35 mouse cellular contexts compared by ENCODE assay signal in the genomic region with DNA sequence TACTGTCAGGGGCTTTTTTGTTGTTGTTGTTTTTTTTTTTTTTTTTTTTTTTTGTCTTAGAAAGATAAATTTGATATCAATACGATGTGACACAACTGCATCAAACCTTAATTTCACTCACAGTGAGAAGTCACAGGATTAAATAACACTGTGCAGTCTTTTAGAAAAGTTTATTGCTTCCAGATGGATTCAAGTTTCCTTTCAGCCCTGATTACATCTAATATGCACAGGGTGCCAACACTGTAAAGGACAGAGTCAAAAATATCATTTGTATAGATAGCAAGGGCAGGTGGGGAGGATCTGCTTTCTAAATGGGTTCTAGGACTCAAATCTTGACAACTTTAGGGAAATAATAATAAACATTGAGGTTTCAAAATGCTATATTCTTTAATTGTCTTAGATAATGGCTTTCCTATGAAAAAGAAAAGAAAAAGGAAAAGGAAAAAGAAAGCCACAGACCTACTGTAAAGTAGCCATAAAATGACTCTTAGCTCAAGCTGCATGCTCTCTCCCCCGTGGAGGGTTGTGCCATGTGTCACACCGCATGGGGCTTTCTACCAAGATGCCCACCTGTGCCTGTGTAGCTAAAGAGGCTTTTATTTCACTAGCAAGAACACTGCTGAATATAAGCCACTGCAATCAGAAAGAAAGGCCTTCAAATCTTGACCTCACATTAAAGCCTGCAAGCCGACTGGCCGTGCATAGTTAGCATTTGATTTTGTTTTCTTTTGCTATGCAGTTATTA. TPM values are rescaled to one million over a fixed set of nuclear protein-coding genes. Genes with fewer than 3 reads are reported as not detected.
DNase-seq lines count a peak whose midpoint lies in the region; ATAC-seq lines count a peak whose summit lies in the region.
"Had no signal": no experiment of that assay in that cellular context is flagged by ENCODE, and none has a peak within 500 bp of the region (broad histone marks: within the 10 kb centered on the region; RNA-seq: fewer than 3 reads in every experiment).

No protein-coding gene starts in this region.

- H3K9me3 ChIP-seq in hindbrain, embryonic 16.5 days (ENCODE audit: control insufficient read depth, low read length): no peaks in the 10 kb centered on the region
- H3K9me3 ChIP-seq in hindbrain, embryonic 11.5 days (ENCODE audit: control insufficient read depth, low read length): no peaks in the 10 kb centered on the region
- H3K9me3 ChIP-seq: heart, embryonic 12.5 days; hindbrain, embryonic 15.5 days; neural tube, embryonic 13.5 days had no signal

- H3K27ac ChIP-seq in hindbrain, embryonic 16.5 days (ENCODE audit: low read depth, low read length): no peak overlapping the region
- no peak overlapping the region for H3K27ac ChIP-seq in hindbrain, embryonic 11.5 days (ENCODE audit: low read depth, low read length)
- H3K27ac ChIP-seq: hindbrain, embryonic 15.5 days; liver, embryonic 14.5 days; macrophage; neural tube, embryonic 13.5 days; stomach, postnatal 0 days had no signal

- no peak for DNase-seq in hindbrain, embryonic 11.5 days (ENCODE audit: low spot score)
- peak; percentile 95 for DNase-seq in brain, adult 2 months (ENCODE audit: low read depth, low spot score)
- DNase-seq in cerebellum, adult 11-12 months: peak; percentile 90
- peak; percentile 91 for DNase-seq in cerebellum, adult 9-11 months
- DNase-seq in testis, postnatal 14 days (ENCODE audit: low spot score): no peak
- DNase-seq in frontal cortex, postnatal 14 days (ENCODE audit: low spot score in 2 of 2): no peak
- DNase-seq in adrenal gland, postnatal 14 days: no peak
- DNase-seq: adrenal gland, postnatal 36 days; forebrain, postnatal 0 days; gastrocnemius, postnatal 25 days; heart, adult 18-20 months; heart, postnatal 4 days; kidney, adult 9 months; kidney, postnatal 10 days; layer of hippocampus, postnatal 36 days; liver; lung, adult 2 months; lung, postnatal 10 days; right cerebral cortex, postnatal 4 days; thymus, adult 2 months; thymus, postnatal 36 days had no signal

- no peak overlapping the region for H3K4me2 ChIP-seq in hindbrain, embryonic 16.5 days (ENCODE audit: low read length)
- no peak overlapping the region for H3K4me2 ChIP-seq in hindbrain, embryonic 11.5 days (replicated peaks; ENCODE audit: low read depth, low read length)
- H3K4me2 ChIP-seq: heart, embryonic 12.5 days; hindbrain, embryonic 15.5 days; neural tube, embryonic 13.5 days had no signal

- H3K9ac ChIP-seq in hindbrain, embryonic 16.5 days (ENCODE audit: low read depth, low read length): no peak overlapping the region
- H3K9ac ChIP-seq in hindbrain, embryonic 11.5 days (ENCODE audit: low read depth, low read length): no peak overlapping the region
- H3K9ac ChIP-seq: forebrain, postnatal 0 days; heart, embryonic 12.5 days; hindbrain, embryonic 15.5 days; liver, embryonic 14.5 days; neural tube, embryonic 13.5 days had no signal

- H3K27me3 ChIP-seq in hindbrain, embryonic 16.5 days (replicated peaks; ENCODE audit: control insufficient read depth, insufficient read depth, low read length): no peaks in the 10 kb centered on the region
- H3K27me3 ChIP-seq in hindbrain, embryonic 11.5 days (ENCODE audit: control insufficient read depth, insufficient read depth, low read length): no peaks in the 10 kb centered on the region
- H3K27me3 ChIP-seq: heart, embryonic 12.5 days; hindbrain, embryonic 15.5 days; neural tube, embryonic 13.5 days had no signal

- ATAC-seq in hindbrain, embryonic 16.5 days: peak; percentile 86; the same call in 1 of the 2 replicates
- no peak for ATAC-seq in hindbrain, embryonic 11.5 days (ENCODE audit: low FRiP score)
- ATAC-seq: forebrain, postnatal 0 days; intestine, postnatal 0 days had no signal

- H3K4me3 ChIP-seq in hindbrain, embryonic 16.5 days (ENCODE audit: low read length): no peak overlapping the region
- no peak overlapping the region for H3K4me3 ChIP-seq in hindbrain, embryonic 11.5 days (ENCODE audit: low read depth, low read length)
- H3K4me3 ChIP-seq: erythroblast, embryonic 14.5 days; heart, embryonic 12.5 days; hindbrain, embryonic 15.5 days; neural tube, embryonic 13.5 days had no signal

- WGBS in hindbrain, embryonic 16.5 days: 72% methylated on average over 5 of the region's 5 CpGs
- WGBS in hindbrain, embryonic 11.5 days: 77% methylated on average over 5 of the region's 5 CpGs

- H3K4me1 ChIP-seq in hindbrain, embryonic 16.5 days (ENCODE audit: control insufficient read depth, insufficient read depth, low read depth, low read length): no peaks in the 10 kb centered on the region
- no peaks in the 10 kb centered on the region for H3K4me1 ChIP-seq in hindbrain, embryonic 11.5 days (replicated peaks; ENCODE audit: control insufficient read depth, insufficient read depth, low read length)
- H3K4me1 ChIP-seq: heart, embryonic 12.5 days; hindbrain, embryonic 15.5 days; neural tube, embryonic 13.5 days had no signal

- H3K36me3 ChIP-seq in hindbrain, embryonic 16.5 days (ENCODE audit: control insufficient read depth, insufficient read depth, low read length): no peaks in the 10 kb centered on the region
- H3K36me3 ChIP-seq in hindbrain, embryonic 11.5 days (ENCODE audit: control insufficient read depth, insufficient read depth, low read length): no peaks in the 10 kb centered on the region
- H3K36me3 ChIP-seq: heart, embryonic 12.5 days; hindbrain, embryonic 15.5 days; neural tube, embryonic 13.5 days had no signal

RNA-seq across cellular contexts. Expression of a gene that starts 50.7 kb away (rescaled TPM):
- polyA plus RNA-seq in hindbrain, embryonic 16.5 days (2015; fragmentation: Nextera tagmentation; extraction: Ambion mirVana): 42.8 and 49.2 TPM in 2 replicates
- 31.7 and 32.4 TPM in 2 replicates for polyA plus RNA-seq in hindbrain, embryonic 11.5 days (2014; fragmentation: Nextera tagmentation; extraction: Ambion mirVana)
- total RNA-seq in adrenal gland, postnatal 14 days (2021): 0.71 TPM in 1 of 2 replicates, not detected in the other
- total RNA-seq: adrenal gland, adult 18-20 months; adrenal gland, postnatal 36 days; gastrocnemius, adult 18-20 months; gastrocnemius, postnatal 25 days; heart, adult 18-20 months; heart, postnatal 4 days; MEL had no signal
- polyA plus RNA-seq: erythroblast, embryonic 14.5 days; heart, embryonic 12.5 days; heart, postnatal 0 days; lung, adult 2 months; macrophage; spleen, adult 2 months; thymus, adult 2 months had no signal

RNA-seq across cellular contexts. Expression of a gene that starts 50.8 kb away (rescaled TPM):
- 2.1 and 2.6 TPM in 2 replicates for polyA plus RNA-seq in hindbrain, embryonic 16.5 days (2015; fragmentation: Nextera tagmentation; extraction: Ambion mirVana)
- 2.0 and 2.9 TPM in 2 replicates for polyA plus RNA-seq in hindbrain, embryonic 11.5 days (2014; fragmentation: Nextera tagmentation; extraction: Ambion mirVana)
- total RNA-seq in adrenal gland, postnatal 14 days (2021): 6.1 TPM in 2 replicates
- polyA plus RNA-seq: heart, embryonic 12.5 days had no signal

Comparison
In these comparisons a context has a peak if more than half of its experiments do, and no peak if none do; other contexts are left out.
1. DNase-seq: peak in brain, adult 2 months (single experiment), cerebellum, adult 11-12 months (single experiment) and cerebellum, adult 9-11 months (single experiment); none in hindbrain, embryonic 11.5 days (single experiment), testis, postnatal 14 days (single experiment), frontal cortex, postnatal 14 days (0 of 2) and adrenal gland, postnatal 14 days (single experiment).